Mouse (Mus musculus) adrenal gland, adult 2 months (tissue): ENCODE data around the gene Gm21477. TPM values are rescaled to one million over a fixed set of nuclear protein-coding genes. Genes with fewer than 3 reads are reported as not detected.
"Not testable (repeated sequence)": the region's sequence is repeated elsewhere in the genome, so short reads cannot be mapped to it uniquely, and the experiment has no call there.

ENCODE experiments used
- DNase-seq: peaks from one replicate; pipeline ENCODE4 v3.0.0; 2021
- long read RNA-seq: library from polyadenylated mRNA; stranded (forward); transcript quantifications from one replicate; pipeline ENCODE4 v2.0.0, GENCODE M21; 2021
- polyA plus RNA-seq: library from polyadenylated mRNA; depleted of rRNA; stranded (reverse); fragments of >200 nt; gene quantifications from 2 replicates; pipeline ENCODE4 v1.2.3, GENCODE M21; 2012; rRNA removed
- total RNA-seq, 2 experiments: library from RNA; stranded (reverse); gene quantifications; 2 replicates each; pipeline ENCODE4 v1.2.3; 2021

The Gm21477 gene
- total RNA-seq (not detected), polyA plus RNA-seq (not detected in 2 replicates)
- long read RNA-seq, result 0 reads

DNA sequence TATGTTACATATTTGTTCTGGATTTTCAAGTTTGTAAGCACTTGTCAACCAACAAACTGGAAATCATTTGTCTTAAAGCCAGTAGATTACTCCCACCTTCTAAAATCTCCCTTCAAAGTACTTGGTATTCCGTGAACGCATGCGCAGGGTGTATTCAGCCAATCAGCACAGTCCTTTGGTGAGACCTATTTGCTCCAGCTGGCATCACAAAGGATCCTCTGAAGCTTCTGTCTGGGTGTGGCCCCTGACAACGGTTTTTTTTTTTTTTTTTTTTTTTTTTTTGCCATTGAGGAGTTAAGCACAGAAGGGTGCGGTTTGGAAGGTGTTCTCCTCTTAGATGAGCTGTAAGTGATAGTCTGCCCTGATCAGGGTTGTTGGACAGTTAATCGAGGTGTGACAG lies at the start of gene Gm21477:
Gene Gm21477 (plus strand): TSS at position 301 of the 400 bp plus-strand sequence.
- not testable (repeated sequence) for DNase-seq
